Mouse (Mus musculus) erythroblast, adult 5-6 weeks (primary cell): Measurements from ENCODE around the gene Iqcf1. TPM values are rescaled to one million over a fixed set of nuclear protein-coding genes. Genes with fewer than 3 reads are reported as not detected.
"Not testable (repeated sequence)": the region's sequence is repeated elsewhere in the genome, so short reads cannot be mapped to it uniquely, and the experiment has no call there.

Experiments
- ATAC-seq: replicated peaks from 2 replicates; pipeline ENCODE4 v1.8.0; 2016; ENCODE audit warnings: moderate number of reproducible peaks, mild to moderate bottlenecking, moderate TSS enrichment, inconsistent platforms; ENCODE audit not compliant: poor library complexity, low FRiP score, severe bottlenecking
- total RNA-seq, 2 experiments: library from RNA; stranded (forward) in 1 of 2; stranded (reverse) in 1 of 2; fragments of 150-400 nt in 1 of 2; fragments of 200-764, 138-1000 nt in 1 of 2; gene quantifications; 2 replicates each; pipeline versions ENCODE4 v1.2.3 to v1.2.4; 2015 to 2017; ENCODE audit warnings: low replicate concordance in 2 of 2

Gene Iqcf1
- total RNA-seq, 2 experiments from 2014 or later: not detected

GRCm38 (mm10) chr9:106478101-106478500 lies 21.7 kb upstream of the Iqcf1 start:
- no peak for ATAC-seq

- ATAC-seq: no peak
Observed at GRCm38 (mm10) chr9:106480541-106480940, 19.2 kb upstream of the Iqcf1 start.

- ATAC-seq: no peak
Observed at GRCm38 (mm10) chr9:106481075-106481474, 18.7 kb upstream of the Iqcf1 start.

DNA sequence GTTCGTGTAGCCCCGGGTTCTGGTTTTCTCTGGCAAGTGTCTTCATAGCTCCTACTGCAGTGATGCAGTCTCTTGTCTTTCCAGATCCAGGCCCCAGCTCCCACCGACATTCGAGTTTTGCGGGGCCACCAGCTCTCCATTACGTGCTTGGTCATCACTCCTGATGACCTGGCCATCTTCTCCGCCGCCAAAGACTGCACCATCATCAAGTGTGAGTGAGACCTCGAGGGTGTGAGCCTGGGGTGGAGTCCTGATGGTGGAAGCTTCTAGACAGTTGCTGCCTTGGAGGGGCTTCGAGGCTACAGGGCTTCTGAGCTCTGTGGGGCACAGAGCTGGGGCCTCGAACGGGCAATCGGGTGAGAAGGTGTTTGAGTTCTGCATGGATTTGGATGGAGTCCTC lies 18.1 kb upstream of the Iqcf1 start:
- ATAC-seq: no peak

GRCm38 (mm10) chr9:106482578-106483115 lies 17.1 kb upstream of the Iqcf1 start:
- no peak for ATAC-seq

- ATAC-seq: no peak
Observed at GRCm38 (mm10) chr9:106483136-106483535, 16.6 kb upstream of the Iqcf1 start.

DNA sequence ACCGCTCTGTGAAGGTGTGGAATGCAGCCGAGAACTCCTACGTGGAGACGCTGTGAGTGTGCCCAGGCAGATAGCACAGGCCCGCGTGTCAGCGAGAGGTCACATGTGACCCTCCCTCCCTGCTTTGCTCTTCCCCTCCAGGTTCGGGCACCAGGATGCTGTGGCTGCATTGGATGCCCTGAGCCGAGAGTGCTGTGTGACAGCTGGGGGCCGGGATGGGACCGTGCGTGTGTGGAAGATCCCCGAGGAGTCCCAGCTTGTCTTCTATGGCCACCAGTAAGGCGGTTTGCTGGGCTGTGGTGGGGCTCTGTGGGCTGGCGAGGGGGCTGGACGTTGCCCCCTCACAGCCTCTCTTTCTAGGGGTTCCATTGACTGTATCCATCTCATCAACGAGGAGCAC lies 16.2 kb upstream of the Iqcf1 start:
- ATAC-seq: no peak

GRCm38 (mm10) chr9:106485076-106485475 lies 14.7 kb upstream of the Iqcf1 start:
- no peak for ATAC-seq

DNA sequence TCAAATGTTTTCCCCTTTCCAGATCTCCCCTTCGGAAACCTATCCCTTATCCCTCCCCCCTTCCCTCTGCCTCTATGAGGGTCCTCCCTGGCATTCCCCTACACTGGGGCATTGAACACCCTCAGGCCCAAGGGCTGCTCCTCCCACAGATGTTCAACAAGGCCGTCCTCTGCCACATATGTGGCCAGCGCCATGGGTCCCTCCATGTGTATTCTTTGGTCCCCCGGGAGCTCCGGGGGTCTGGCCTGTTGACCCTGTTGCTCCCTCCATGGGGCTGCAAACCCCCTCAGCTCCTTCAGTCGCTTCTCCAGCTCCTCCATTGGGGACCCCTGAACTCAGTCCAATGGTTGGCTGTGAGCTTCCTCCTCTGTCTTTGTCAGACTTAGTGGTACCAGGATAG lies 12.2 kb upstream of the Iqcf1 start:
- not testable (repeated sequence) for ATAC-seq

- no peak for ATAC-seq
Observed at GRCm38 (mm10) chr9:106501846-106502245, 2.1 kb downstream of the Iqcf1 start.

DNA sequence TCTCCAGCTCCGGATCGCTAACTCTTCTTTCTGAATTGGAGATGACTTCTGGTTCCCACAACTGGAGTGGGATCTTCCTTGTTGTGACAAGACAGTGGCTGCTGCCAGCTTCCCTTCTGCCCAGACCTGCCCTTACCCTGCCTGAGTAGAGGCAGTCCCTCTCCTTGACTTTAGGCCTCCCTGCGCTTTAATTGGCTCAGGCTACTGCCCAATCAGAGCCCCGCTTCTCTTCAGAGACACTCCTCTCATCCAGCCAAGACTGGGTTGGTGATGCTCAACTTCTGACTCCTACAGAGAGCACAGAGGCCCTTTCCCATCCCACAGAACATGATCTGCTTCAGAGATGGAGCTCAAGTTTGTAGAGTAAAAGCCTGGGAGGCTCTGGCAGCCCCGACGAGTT lies 4.5 kb downstream of the Iqcf1 start:
- ATAC-seq: no peak

GRCm38 (mm10) chr9:106509356-106509755 lies 9.6 kb downstream of the Iqcf1 start:
- no peak for ATAC-seq

GRCm38 (mm10) chr9:106512729-106513450 lies 13.1 kb downstream of the Iqcf1 start:
- ATAC-seq: no peak

GRCm38 (mm10) chr9:106513566-106513965 lies 13.8 kb downstream of the Iqcf1 start:
- no peak for ATAC-seq

GRCm38 (mm10) chr9:106514273-106514672 lies 14.5 kb downstream of the Iqcf1 start, which contains the start of gene Iqcf5:
Gene Iqcf5, plus strand, starts transcription at chr9:106514573.
- ATAC-seq: no peak

GRCm38 (mm10) chr9:106519433-106519832 lies 19.7 kb downstream of the Iqcf1 start:
- no peak for ATAC-seq

GRCm38 (mm10) chr9:106519909-106520308 lies 20.1 kb downstream of the Iqcf1 start:
- ATAC-seq: no peak

DNA sequence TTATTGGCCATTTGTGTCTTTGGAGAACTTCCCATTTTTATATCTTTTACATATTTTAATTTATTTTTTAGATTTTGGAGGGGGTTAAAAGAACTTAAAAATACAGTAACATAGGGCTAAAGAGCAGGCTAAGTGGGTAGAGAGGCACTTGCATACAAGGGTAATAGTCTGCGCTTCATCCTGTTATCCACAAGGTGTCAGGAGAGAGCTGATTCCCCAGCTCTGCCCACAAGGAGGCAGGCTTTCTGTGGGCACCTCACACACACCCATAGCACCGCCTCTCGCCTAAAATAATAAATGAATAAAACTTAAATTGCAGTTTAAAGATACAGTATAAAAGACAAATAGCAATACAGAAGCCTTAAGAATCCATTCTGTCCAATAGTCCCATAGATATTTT lies 32.1 kb downstream of the Iqcf1 start:
- peak; percentile 82 for ATAC-seq

GRCm38 (mm10) chr9:106534296-106534695 lies 34.5 kb downstream of the Iqcf1 start:
- ATAC-seq: no peak

GRCm38 (mm10) chr9:106534975-106535374 lies 35.2 kb downstream of the Iqcf1 start:
- ATAC-seq: no peak
